Mouse (Mus musculus) lung, postnatal 4 days (tissue): ENCODE data around the gene Ciao1.
"Not testable (repeated sequence)": the region's sequence is repeated elsewhere in the genome, so short reads cannot be mapped to it uniquely, and the experiment has no call there.

Experiments used
- DNase-seq, 2 experiments: peaks; one replicate each; pipeline ENCODE4 v3.0.0; 2021

Gene Ciao1

GRCm38 (mm10) chr2:127248334-127249004 lies 853 bp upstream of the Ciao1 start:
- DNase-seq = peak; percentile 48 to 59

DNA sequence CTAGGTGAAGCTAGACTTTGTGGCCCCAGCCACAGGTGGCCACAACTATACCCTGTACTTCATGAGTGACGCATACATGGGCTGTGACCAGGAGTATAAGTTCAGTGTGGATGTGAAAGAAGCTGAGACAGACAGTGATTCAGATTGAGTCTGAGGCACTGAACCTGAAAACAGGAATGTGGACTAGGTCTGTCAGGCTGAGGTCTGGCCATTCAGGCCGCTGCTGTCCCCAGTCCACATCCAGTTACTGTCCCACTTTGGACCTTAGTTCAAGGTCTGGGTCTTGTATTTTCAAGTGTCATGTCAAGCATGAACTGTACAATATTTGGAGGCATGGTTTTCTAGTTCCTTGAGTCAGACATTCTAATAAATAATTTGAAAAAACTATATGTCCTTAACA lies 7.6 kb downstream of the Ciao1 start:
- no peak for DNase-seq

- DNase-seq = no peak
Measured at GRCm38 (mm10) chr2:127237897-127238610, 9.6 kb downstream of the Ciao1 start.

GRCm38 (mm10) chr2:127225261-127225660 lies 22.4 kb downstream of the Ciao1 start:
- DNase-seq = no peak

GRCm38 (mm10) chr2:127217746-127218145 lies 29.9 kb downstream of the Ciao1 start:
- DNase-seq = no peak

DNA sequence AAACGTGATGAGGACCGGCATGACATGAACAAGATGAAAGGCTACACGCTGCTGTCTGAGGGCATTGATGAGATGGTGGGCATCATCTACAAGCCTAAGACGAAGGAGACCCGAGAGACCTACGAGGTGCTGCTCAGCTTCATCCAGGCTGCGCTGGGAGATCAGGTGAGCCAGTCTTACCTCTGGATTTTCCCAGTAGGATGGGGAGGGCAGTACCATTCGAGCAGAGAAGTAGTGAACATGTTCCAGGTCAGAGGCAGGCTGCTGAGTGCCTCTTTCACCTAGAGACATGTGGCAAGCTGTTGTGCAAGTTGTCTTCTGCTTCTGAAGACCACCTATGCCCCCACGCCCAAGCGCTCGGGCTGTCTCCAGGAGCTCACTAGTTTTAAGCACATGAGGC lies 36.9 kb downstream of the Ciao1 start:
- no peak for DNase-seq

- DNase-seq = no peak
Measured at GRCm38 (mm10) chr2:127208452-127208769, 39.2 kb downstream of the Ciao1 start.

DNA sequence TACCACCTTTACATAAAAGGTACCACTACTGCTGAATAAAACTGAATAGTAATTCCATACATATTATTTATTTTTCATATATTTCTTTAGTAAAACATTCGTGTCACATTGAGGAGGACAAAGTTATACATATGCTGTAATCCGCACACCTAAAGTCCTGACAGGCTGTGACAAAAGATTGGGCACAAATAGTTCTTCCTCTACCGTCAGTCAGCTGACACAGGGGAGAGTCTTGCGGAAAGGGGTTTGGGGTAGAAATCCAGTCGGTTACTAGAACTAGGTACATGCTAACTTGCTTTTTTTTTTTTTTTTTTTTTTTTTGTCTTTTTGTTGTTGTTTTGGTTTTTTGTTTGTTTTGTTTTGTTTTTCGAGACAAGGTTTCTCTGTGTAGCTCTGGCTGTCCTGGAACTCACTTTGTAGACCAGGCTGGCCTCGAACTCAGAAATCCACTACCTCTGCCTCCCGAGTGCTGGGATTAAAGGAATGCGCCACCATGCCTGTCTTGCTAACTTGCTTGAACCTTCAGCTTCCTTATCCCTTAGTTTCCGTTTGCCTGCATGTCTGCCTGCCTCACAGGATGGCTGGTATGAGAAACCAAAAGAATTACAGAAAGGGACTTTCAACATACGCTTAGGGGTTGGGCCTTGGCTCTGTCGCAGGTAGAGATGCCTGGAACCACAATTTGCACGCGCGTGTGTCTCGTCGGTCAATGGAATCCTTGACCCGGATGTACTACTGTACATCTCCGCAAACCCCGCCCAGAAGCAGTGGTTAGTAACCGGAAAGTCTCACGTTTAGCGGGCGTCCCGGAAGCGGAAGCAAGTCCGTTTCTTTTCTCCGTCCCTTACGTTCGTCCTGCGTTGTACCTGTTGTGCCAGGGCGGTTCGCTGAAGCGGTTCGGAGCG lies 39.8 kb downstream of the Ciao1 start, which contains the start of the genes 1810024B03Rik and Snrnp200:
TSS of gene 1810024B03Rik (minus strand) at position 734 of the 905 bp plus-strand sequence.
TSS of gene Snrnp200 (plus strand) at position 840 of the 905 bp plus-strand sequence.
- DNase-seq = peak; percentile 95

DNA sequence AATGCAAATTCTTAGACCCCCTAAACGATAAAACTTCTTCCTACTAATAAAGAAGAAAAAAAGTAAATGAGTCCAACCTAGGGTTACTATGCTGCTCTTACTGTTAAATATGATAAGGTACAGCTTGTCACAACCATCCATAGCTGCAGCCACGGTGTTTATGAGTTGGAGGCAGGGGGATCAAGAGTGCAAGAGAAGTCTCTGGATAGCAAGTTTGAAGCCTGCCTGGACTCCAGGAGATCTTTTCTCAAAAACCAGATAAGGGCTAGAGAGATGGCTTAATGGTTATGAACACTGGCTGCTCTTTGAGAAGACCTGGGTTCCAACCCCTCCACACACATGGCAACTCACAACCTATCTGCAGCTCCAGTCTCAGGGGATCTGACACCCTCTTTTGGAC lies 40.7 kb downstream of the Ciao1 start:
- DNase-seq = no peak

DNA sequence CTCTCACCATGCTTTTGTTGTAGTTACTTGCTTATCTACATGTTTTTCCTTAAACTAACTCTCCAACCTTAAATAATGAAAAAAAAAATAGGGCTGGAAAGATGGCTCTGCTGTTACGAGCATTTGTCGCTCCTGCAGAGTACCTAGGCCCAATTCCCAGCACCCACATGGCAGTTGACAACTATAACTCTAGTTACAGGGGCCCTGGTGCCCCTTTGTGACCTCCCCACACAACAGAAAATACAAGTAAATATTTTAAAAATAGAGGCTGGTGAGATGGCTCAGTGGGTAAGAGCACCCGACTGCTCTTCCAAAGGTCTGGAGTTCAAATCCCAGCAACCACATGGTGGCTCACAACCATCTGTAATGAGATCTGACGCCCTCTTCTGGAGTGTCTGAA lies 41.7 kb downstream of the Ciao1 start:
- DNase-seq = not testable (repeated sequence)

- peak in 1 of 2 experiments; percentile 73 for DNase-seq
Measured at GRCm38 (mm10) chr2:127204932-127205331, 42.7 kb downstream of the Ciao1 start.
